Comparison of ENCODE assay signal across 13 mouse cellular contexts in the genomic region with DNA sequence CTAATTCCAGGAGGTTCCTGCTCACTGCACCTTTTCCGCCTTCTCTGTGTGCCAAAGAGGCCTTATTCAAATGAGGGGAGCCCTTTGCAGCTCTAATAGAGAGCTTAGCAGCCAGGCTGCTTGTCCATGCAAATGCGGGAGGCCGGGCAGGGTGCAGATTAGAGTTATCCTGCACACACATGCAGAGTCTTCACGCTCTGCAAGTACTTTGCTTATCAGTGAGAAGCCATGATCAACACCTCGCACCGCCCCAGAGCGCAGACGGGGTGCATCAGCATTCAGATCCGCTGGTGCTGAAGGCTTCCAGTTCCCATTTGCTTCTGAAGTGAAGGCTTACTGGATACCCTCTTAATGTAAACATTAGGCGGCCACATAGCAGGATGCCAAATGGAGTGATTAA.
A peak's percentile ranks its signal among the peaks of the same experiment; 100 is the strongest.
DNase-seq lines count a peak whose midpoint lies in the region; ATAC-seq lines count a peak whose summit lies in the region.
"Had no signal": no experiment of that assay in that cellular context is flagged by ENCODE, and none has a peak within 500 bp of the region (broad histone marks: within the 10 kb centered on the region; RNA-seq: fewer than 3 reads in every experiment).

No protein-coding gene starts in this region.

- no peak overlapping the region for H3K4me3 ChIP-seq in hindbrain, embryonic 11.5 days (ENCODE audit: low read depth, low read length)
- no peak overlapping the region for H3K4me3 ChIP-seq in hindbrain, embryonic 13.5 days
- no peak overlapping the region for H3K4me3 ChIP-seq in liver, embryonic 12.5 days
- H3K4me3 ChIP-seq: lung, embryonic 15.5 days; neural tube, embryonic 12.5 days had no signal

- H3K9ac ChIP-seq in hindbrain, embryonic 11.5 days (ENCODE audit: low read depth, low read length), result no peak overlapping the region
- H3K9ac ChIP-seq in hindbrain, embryonic 13.5 days, result no peak overlapping the region
- H3K9ac ChIP-seq in liver, embryonic 12.5 days, result no peak overlapping the region
- H3K9ac ChIP-seq: lung, embryonic 15.5 days; neural tube, embryonic 12.5 days had no signal

- no peak for ATAC-seq in hindbrain, embryonic 11.5 days (ENCODE audit: low FRiP score)
- ATAC-seq in hindbrain, embryonic 13.5 days (ENCODE audit: low FRiP score), result no peak
- ATAC-seq in liver, embryonic 12.5 days, result peak; percentile 52

- no peak overlapping the region for H3K27ac ChIP-seq in hindbrain, embryonic 11.5 days (ENCODE audit: low read depth, low read length)
- H3K27ac ChIP-seq in hindbrain, embryonic 13.5 days, result no peak overlapping the region
- H3K27ac ChIP-seq in liver, embryonic 12.5 days, result no peak overlapping the region
- H3K27ac ChIP-seq: kidney, postnatal 0 days; lung, embryonic 15.5 days; neural tube, embryonic 12.5 days had no signal

- no peaks in the 10 kb centered on the region for H3K4me1 ChIP-seq in hindbrain, embryonic 11.5 days (replicated peaks; ENCODE audit: control insufficient read depth, insufficient read depth, low read length)
- H3K4me1 ChIP-seq in hindbrain, embryonic 13.5 days (replicated peaks), result peaks cover 8% of the 10 kb centered on the region; the same call in 1 of the 2 replicates
- H3K4me1 ChIP-seq in liver, embryonic 12.5 days, result no peaks in the 10 kb centered on the region
- H3K4me1 ChIP-seq: lung, embryonic 15.5 days; neural tube, embryonic 12.5 days had no signal

- no peaks in the 10 kb centered on the region for H3K36me3 ChIP-seq in hindbrain, embryonic 11.5 days (ENCODE audit: control insufficient read depth, insufficient read depth, low read length)
- no peaks in the 10 kb centered on the region for H3K36me3 ChIP-seq in hindbrain, embryonic 13.5 days
- H3K36me3 ChIP-seq in liver, embryonic 12.5 days, result no peaks in the 10 kb centered on the region
- H3K36me3 ChIP-seq: lung, embryonic 15.5 days; neural tube, embryonic 12.5 days had no signal

- DNase-seq in embryo, embryonic 10 days (ENCODE audit: low spot score), result peak; percentile 6
- no peak for DNase-seq in embryo, embryonic 9.5 days (ENCODE audit: extremely low spot score)
- DNase-seq in hindbrain, embryonic 11.5 days (ENCODE audit: low spot score), result peak; percentile 3
- DNase-seq in retina, embryonic 14.5 days (ENCODE audit: low spot score), result peak; percentile 10
- DNase-seq in left cerebral cortex, postnatal 10 days (ENCODE audit: extremely low spot score in 1 of 2, low spot score in 2 of 2), result no peak
- no peak for DNase-seq in frontal cortex, adult 2 months (ENCODE audit: extremely low spot score in 1 of 2, low spot score in 1 of 2)
- DNase-seq: cerebellum, adult 2 months; layer of hippocampus, adult 9-11 months had no signal

- WGBS in hindbrain, embryonic 11.5 days, result 24% methylated on average over 10 of the region's 10 CpGs
- WGBS in hindbrain, embryonic 13.5 days, result 23% methylated on average over 10 of the region's 10 CpGs
- 12% methylated on average over 10 of the region's 10 CpGs for WGBS in liver, embryonic 12.5 days (ENCODE audit: insufficient replicate concordance)

- no peak overlapping the region for H3K4me2 ChIP-seq in hindbrain, embryonic 11.5 days (replicated peaks; ENCODE audit: low read depth, low read length)
- H3K4me2 ChIP-seq in hindbrain, embryonic 13.5 days, result no peak overlapping the region
- H3K4me2 ChIP-seq in liver, embryonic 12.5 days, result no peak overlapping the region
- H3K4me2 ChIP-seq: lung, embryonic 15.5 days; neural tube, embryonic 12.5 days had no signal

- no peaks in the 10 kb centered on the region for H3K9me3 ChIP-seq in hindbrain, embryonic 11.5 days (ENCODE audit: control insufficient read depth, low read length)
- H3K9me3 ChIP-seq in hindbrain, embryonic 13.5 days, result no peaks in the 10 kb centered on the region
- no peaks in the 10 kb centered on the region for H3K9me3 ChIP-seq in liver, embryonic 12.5 days (replicated peaks)
- H3K9me3 ChIP-seq: lung, embryonic 15.5 days; neural tube, embryonic 12.5 days had no signal

- intact Hi-C loops in left cerebral cortex, postnatal 10 days (cut with DNase I), result no loop called here

- no peaks in the 10 kb centered on the region for H3K27me3 ChIP-seq in hindbrain, embryonic 11.5 days (ENCODE audit: control insufficient read depth, insufficient read depth, low read length)
- 0 out of 2 replicates have a peak, but pooled peaks cover 2% of the 10 kb centered on the region for H3K27me3 ChIP-seq in hindbrain, embryonic 13.5 days
- no peaks in the 10 kb centered on the region for H3K27me3 ChIP-seq in liver, embryonic 12.5 days (replicated peaks)
- H3K27me3 ChIP-seq: lung, embryonic 15.5 days; neural tube, embryonic 12.5 days had no signal

Comparison
In these comparisons a context has a peak if more than half of its experiments do, and no peak if none do; other contexts are left out.
1. DNase-seq: peak in embryo, embryonic 10 days (single experiment), hindbrain, embryonic 11.5 days (single experiment) and retina, embryonic 14.5 days (single experiment); none in embryo, embryonic 9.5 days (single experiment), left cerebral cortex, postnatal 10 days (0 of 2) and frontal cortex, adult 2 months (0 of 2).